Mouse (Mus musculus) stomach, embryonic 16.5 days (tissue): ENCODE measurements around the gene Slc25a33. TPM values are rescaled to one million over a fixed set of nuclear protein-coding genes. Genes with fewer than 3 reads are reported as not detected.

Source experiments
- ATAC-seq: fragments of 200-750 bp; cut with Nextera tagmentation; 2 replicates; pipeline ENCODE4 v1.8.0; 2017; ENCODE audit warnings: moderate number of reproducible peaks, moderate TSS enrichment; ENCODE audit not compliant: insufficient read depth, low FRiP score
- H3K27ac ChIP-seq: fragments of 300-500 bp; sonication (generic); 2 replicates; pipeline ENCODE4 v1.5.1; 2014; ENCODE audit warnings: low read length
- H3K27me3 ChIP-seq: fragments of 300-500 bp; sonication (generic); 2 replicates; pipeline ENCODE4 v1.6.1; 2014; ENCODE audit warnings: low read length, control low read depth, mixed read lengths; ENCODE audit not compliant: control insufficient read depth, insufficient read depth
- H3K36me3 ChIP-seq: fragments of 300-500 bp; sonication (generic); 2 replicates; pipeline ENCODE4 v1.6.1; 2014; ENCODE audit warnings: low read length; ENCODE audit not compliant: control insufficient read depth, insufficient read depth
- H3K4me1 ChIP-seq: fragments of 300-500 bp; sonication (generic); 2 replicates; pipeline ENCODE4 v1.6.1; 2014; ENCODE audit warnings: low read length, control low read depth, mixed read lengths; ENCODE audit not compliant: control insufficient read depth, insufficient read depth
- H3K4me2 ChIP-seq: fragments of 300-500 bp; sonication (generic); 2 replicates; pipeline ENCODE4 v1.6.1; 2014; ENCODE audit warnings: low read depth, low read length, mixed read lengths
- H3K4me3 ChIP-seq: fragments of 300-500 bp; sonication (generic); replicated peaks from 2 replicates; pipeline ENCODE4 v1.5.1; 2014; ENCODE audit warnings: mild to moderate bottlenecking, low read length
- H3K9ac ChIP-seq: fragments of 300-500 bp; sonication (generic); 2 replicates; pipeline ENCODE4 v1.6.1; 2014; ENCODE audit warnings: low read length
- H3K9me3 ChIP-seq: fragments of 300-500 bp; sonication (generic); replicated peaks from 2 replicates; pipeline ENCODE4 v1.6.1; 2016; ENCODE audit warnings: low read length, control low read depth; ENCODE audit not compliant: control insufficient read depth
- WGBS: fragments of 180-500 bp; shearing (Covaris S2); extraction: QIAGEN DNeasy Blood & Tissue Kit; methylation state at CpG from one replicate; pipeline ENCODE4 v1.1.7; 2014; 5-methylcytosine and 5-hydroxymethylcytosine counted together
- polyA plus RNA-seq: library from polyadenylated mRNA; unstranded; fragments of >200 nt; fragmentation: Nextera tagmentation; extraction: Ambion mirVana; gene quantifications from 2 replicates; pipeline ENCODE4 v1.2.1, GENCODE M21; 2015

Gene Slc25a33
- polyA plus RNA-seq, 1 experiment from 2014 or later, result 8.1 TPM

- H3K4me1 ChIP-seq, result peaks cover 19% of the 10 kb centered on the region; the same call in 1 of the 2 replicates
- no peaks in the 10 kb centered on the region for H3K27me3 ChIP-seq
- no peak for ATAC-seq
- H3K4me3 ChIP-seq, result no peak overlapping the region
- 63% methylated on average over 2 of the region's 2 CpGs for WGBS
- no peak overlapping the region for H3K9ac ChIP-seq
- no peaks in the 10 kb centered on the region for H3K36me3 ChIP-seq
- H3K27ac ChIP-seq, result no peak overlapping the region
- no peaks in the 10 kb centered on the region for H3K9me3 ChIP-seq
- H3K4me2 ChIP-seq, result no peak overlapping the region
These were observed 24.0 kb upstream of the Slc25a33 start for GRCm38 (mm10) chr4:149798116-149798515.

- Histone ChIP-seq H3K9me3 (no peaks in the 10 kb centered on the region), H3K4me3 (no peak overlapping the region), H3K4me2 (no peak overlapping the region), H3K27me3 (no peaks in the 10 kb centered on the region), H3K9ac (no peak overlapping the region), H3K36me3 (no peaks in the 10 kb centered on the region), H3K27ac (no peak overlapping the region), H3K4me1 (peaks cover 22% of the 10 kb centered on the region; the same call in 1 of the 2 replicates)
- ATAC-seq, result no peak
- 40% methylated on average over 1 of the region's 1 CpGs for whole genome bisulfite sequencing
These were observed 23.1 kb upstream of the Slc25a33 start for GRCm38 (mm10) chr4:149797220-149797610.

- ATAC-seq, result no peak
- no peak overlapping the region for H3K27ac ChIP-seq
- no peaks in the 10 kb centered on the region for H3K9me3 ChIP-seq
- H3K4me1 ChIP-seq, result peaks cover 24% of the 10 kb centered on the region; the same call in 1 of the 2 replicates
- H3K4me3 ChIP-seq, result no peak overlapping the region
- H3K4me2 ChIP-seq, result no peak overlapping the region
- H3K9ac ChIP-seq, result no peak overlapping the region
- no peaks in the 10 kb centered on the region for H3K27me3 ChIP-seq
- WGBS, result 39% methylated on average over 14 of the region's 14 CpGs
- no peaks in the 10 kb centered on the region for H3K36me3 ChIP-seq
These were observed 22.6 kb upstream of the Slc25a33 start for GRCm38 (mm10) chr4:149796567-149797219.

GRCm38 (mm10) chr4:149794966-149795477 is 20.9 kb upstream of the Slc25a33 start:
- 74% methylated on average over 7 of the region's 7 CpGs for WGBS

GRCm38 (mm10) chr4:149794010-149794338 is 19.9 kb upstream of the Slc25a33 start:
- Histone ChIP-seq H3K27me3 (no peaks in the 10 kb centered on the region), H3K9ac (no peak overlapping the region), H3K36me3 (no peaks in the 10 kb centered on the region), H3K27ac (no peak overlapping the region), H3K4me2 (no peak overlapping the region), H3K4me3 (no peak overlapping the region), H3K4me1 (peaks cover 29% of the 10 kb centered on the region; the same call in 1 of the 2 replicates), H3K9me3 (no peaks in the 10 kb centered on the region)
- ATAC-seq, result peak; percentile 39; the same call in 1 of the 2 replicates
- WGBS, result 23% methylated on average over 8 of the region's 8 CpGs

More at GRCm38 (mm10) chr4:149794966-149795477, 20.9 kb upstream of the Slc25a33 start:
- Histone ChIP-seq H3K4me1 (peaks cover 25% of the 10 kb centered on the region; the same call in 1 of the 2 replicates), H3K27ac (no peak overlapping the region), H3K4me2 (no peak overlapping the region), H3K4me3 (no peak overlapping the region), H3K9ac (no peak overlapping the region), H3K9me3 (no peaks in the 10 kb centered on the region), H3K36me3 (no peaks in the 10 kb centered on the region), H3K27me3 (no peaks in the 10 kb centered on the region)
- no peak for ATAC-seq

GRCm38 (mm10) chr4:149793156-149794009 is 19.3 kb upstream of the Slc25a33 start:
- Histone ChIP-seq H3K27ac (no peak overlapping the region), H3K27me3 (no peaks in the 10 kb centered on the region), H3K36me3 (no peaks in the 10 kb centered on the region), H3K4me1 (peaks cover 24% of the 10 kb centered on the region; the same call in 1 of the 2 replicates), H3K9me3 (no peaks in the 10 kb centered on the region), H3K4me3 (no peak overlapping the region), H3K9ac (no peak overlapping the region), H3K4me2 (no peak overlapping the region)
- ATAC-seq, result no peak
- WGBS, result 35% methylated on average over 13 of the region's 13 CpGs

- no peaks in the 10 kb centered on the region for H3K36me3 ChIP-seq
- H3K27ac ChIP-seq, result peak overlapping the region; percentile 44
- H3K4me2 ChIP-seq, result no peak overlapping the region
- H3K9me3 ChIP-seq, result no peaks in the 10 kb centered on the region
- H3K4me3 ChIP-seq, result no peak overlapping the region
- no peak for ATAC-seq
- 47% methylated on average over 10 of the region's 10 CpGs for WGBS
- peaks cover 18% of the 10 kb centered on the region; the same call in 1 of the 2 replicates for H3K4me1 ChIP-seq
- H3K27me3 ChIP-seq, result no peaks in the 10 kb centered on the region
- no peak overlapping the region for H3K9ac ChIP-seq
These were observed 18.2 kb upstream of the Slc25a33 start for GRCm38 (mm10) chr4:149792159-149792800.

GRCm38 (mm10) chr4:149791470-149791869 is 17.4 kb upstream of the Slc25a33 start:
- H3K36me3 ChIP-seq, result no peaks in the 10 kb centered on the region
- H3K9me3 ChIP-seq, result no peaks in the 10 kb centered on the region
- peaks cover 14% of the 10 kb centered on the region; the same call in 1 of the 2 replicates for H3K4me1 ChIP-seq
- WGBS, result 71% methylated on average over 4 of the region's 4 CpGs
- H3K4me3 ChIP-seq, result no peak overlapping the region
- ATAC-seq, result no peak
- no peaks in the 10 kb centered on the region for H3K27me3 ChIP-seq
- no peak overlapping the region for H3K4me2 ChIP-seq
- no peak overlapping the region for H3K27ac ChIP-seq
- H3K9ac ChIP-seq, result no peak overlapping the region
